Mouse (Mus musculus) embryonic facial prominence, embryonic 13.5 days (tissue): ENCODE results near the gene Ifitm3. TPM values are rescaled to one million over a fixed set of nuclear protein-coding genes. Genes with fewer than 3 reads are reported as not detected.
"Not testable (repeated sequence)": the region's sequence is repeated elsewhere in the genome, so short reads cannot be mapped to it uniquely, and the experiment has no call there.

Experiments
- ATAC-seq: fragments of 200-750 bp; cut with Nextera tagmentation; 2 replicates; pipeline ENCODE4 v1.8.0; 2017; ENCODE audit warnings: low read depth; ENCODE audit not compliant: insufficient number of reproducible peaks, insufficient read depth, low FRiP score, low TSS enrichment
- H3K27ac ChIP-seq: fragments of 300-500 bp; sonication (generic); 2 replicates; pipeline ENCODE4 v1.5.1; 2015; ENCODE audit warnings: moderate library complexity, mild to moderate bottlenecking, inconsistent platforms
- H3K27me3 ChIP-seq: fragments of 300-500 bp; sonication (generic); 2 replicates; pipeline ENCODE4 v1.6.1; 2015; ENCODE audit warnings: mild to moderate bottlenecking, inconsistent platforms
- H3K36me3 ChIP-seq: fragments of 300-500 bp; sonication (generic); 2 replicates; pipeline ENCODE4 v1.6.1; 2015; ENCODE audit warnings: mild to moderate bottlenecking, inconsistent platforms
- H3K4me1 ChIP-seq: fragments of 300-500 bp; sonication (generic); 2 replicates; pipeline ENCODE4 v1.6.1; 2015; ENCODE audit warnings: inconsistent platforms
- H3K4me2 ChIP-seq: fragments of 300-500 bp; sonication (generic); 2 replicates; pipeline ENCODE4 v1.6.1; 2015; ENCODE audit warnings: moderate library complexity, mild to moderate bottlenecking, inconsistent platforms
- H3K4me3 ChIP-seq: fragments of 300-500 bp; sonication (generic); 2 replicates; pipeline ENCODE4 v1.5.1; 2015; ENCODE audit warnings: mild to moderate bottlenecking, inconsistent platforms
- H3K9ac ChIP-seq: fragments of 300-500 bp; sonication (generic); 2 replicates; pipeline ENCODE4 v1.6.1; 2015; ENCODE audit warnings: mild to moderate bottlenecking, inconsistent platforms
- H3K9me3 ChIP-seq: fragments of 300-500 bp; sonication (generic); 2 replicates; pipeline ENCODE4 v1.6.1; 2016; ENCODE audit warnings: inconsistent platforms
- WGBS: fragments of 180-500 bp; shearing (Covaris S2); methylation state at CpG from one replicate; pipeline ENCODE4 v1.1.7; 2015; ENCODE audit warnings: mixed read lengths; 5-methylcytosine and 5-hydroxymethylcytosine counted together
- polyA plus RNA-seq: library from polyadenylated mRNA; unstranded; fragments of >200 nt; fragmentation: Nextera tagmentation; extraction: Ambion mirVana; gene quantifications from 2 replicates; pipeline ENCODE4 v1.2.1, GENCODE M21; 2015

The Ifitm3 gene
- polyA plus RNA-seq, 1 experiment from 2014 or later = 98.1 TPM

- peak; percentile 77 for ATAC-seq
- peak overlapping the region; percentile 70 for H3K4me2 ChIP-seq
- 3% methylated on average over 15 of the region's 19 CpGs for WGBS
- H3K27ac ChIP-seq = peak overlapping the region; percentile 85
- no peaks in the 10 kb centered on the region for H3K36me3 ChIP-seq
- no peaks in the 10 kb centered on the region for H3K9me3 ChIP-seq
- H3K4me3 ChIP-seq = peak overlapping the region; percentile 39
- H3K27me3 ChIP-seq = no peaks in the 10 kb centered on the region
- H3K9ac ChIP-seq = peak overlapping the region; percentile 58
- peaks cover 22% of the 10 kb centered on the region for H3K4me1 ChIP-seq
Measured at GRCm38 (mm10) chr7:141047581-141048225, 37.1 kb upstream of the Ifitm3 start.

- no peak overlapping the region for H3K9ac ChIP-seq
Measured at GRCm38 (mm10) chr7:141046931-141047580, 36.5 kb upstream of the Ifitm3 start.

GRCm38 (mm10) chr7:141042539-141042938 lies 32.0 kb upstream of the Ifitm3 start:
- Histone ChIP-seq H3K4me2 (no peak overlapping the region), H3K9me3 (no peaks in the 10 kb centered on the region), H3K4me1 (peaks cover 33% of the 10 kb centered on the region), H3K36me3 (no peaks in the 10 kb centered on the region), H3K27ac (peak overlapping the region; percentile 68), H3K4me3 (no peak overlapping the region), H3K9ac (no peak overlapping the region), H3K27me3 (no peaks in the 10 kb centered on the region)
- peak; percentile 16; the same call in 1 of the 2 replicates for ATAC-seq
- WGBS = 39% methylated on average over 4 of the region's 4 CpGs

More at GRCm38 (mm10) chr7:141046931-141047580, 36.5 kb upstream of the Ifitm3 start:
- Histone ChIP-seq H3K27me3 (no peaks in the 10 kb centered on the region), H3K36me3 (no peaks in the 10 kb centered on the region), H3K27ac (peak overlapping the region; percentile 85), H3K4me2 (peak overlapping the region; percentile 70), H3K4me1 (peaks cover 26% of the 10 kb centered on the region), H3K4me3 (0 out of 2 replicates have a peak overlapping the region, but pooled peaks have one; percentile 39), H3K9me3 (no peaks in the 10 kb centered on the region)
- 59% methylated on average over 6 of the region's 6 CpGs for WGBS
- no peak for ATAC-seq

- ATAC-seq = 0 out of 2 replicates have a peak, but pooled peaks have one; percentile 52
Measured at GRCm38 (mm10) chr7:141041661-141042060, 31.1 kb upstream of the Ifitm3 start.

GRCm38 (mm10) chr7:141040867-141041606 lies 30.5 kb upstream of the Ifitm3 start:
- Histone ChIP-seq H3K27me3 (no peaks in the 10 kb centered on the region), H3K4me3 (no peak overlapping the region), H3K9ac (peak overlapping the region; percentile 33; the same call in 1 of the 2 replicates), H3K9me3 (no peaks in the 10 kb centered on the region), H3K27ac (peak overlapping the region; percentile 84), H3K4me1 (peaks cover 23% of the 10 kb centered on the region), H3K4me2 (peak overlapping the region; percentile 35; the same call in 1 of the 2 replicates), H3K36me3 (no peaks in the 10 kb centered on the region)
- 37% methylated on average over 6 of the region's 9 CpGs for WGBS
- ATAC-seq = no peak

More at GRCm38 (mm10) chr7:141041661-141042060, 31.1 kb upstream of the Ifitm3 start:
- Histone ChIP-seq H3K9me3 (no peaks in the 10 kb centered on the region), H3K4me1 (peaks cover 24% of the 10 kb centered on the region), H3K27ac (peak overlapping the region; percentile 84), H3K27me3 (no peaks in the 10 kb centered on the region), H3K9ac (no peak overlapping the region), H3K4me3 (no peak overlapping the region), H3K4me2 (0 out of 2 replicates have a peak overlapping the region, but pooled peaks have one; percentile 35), H3K36me3 (no peaks in the 10 kb centered on the region)
- WGBS = 6% methylated on average over 5 of the region's 5 CpGs

GRCm38 (mm10) chr7:141039386-141040107 lies 29.0 kb upstream of the Ifitm3 start:
- no peak overlapping the region for H3K9ac ChIP-seq
- no peak overlapping the region for H3K4me2 ChIP-seq
- WGBS = 93% methylated on average over 4 of the region's 4 CpGs
- H3K4me3 ChIP-seq = no peak overlapping the region
- H3K27ac ChIP-seq = no peak overlapping the region
- H3K9me3 ChIP-seq = no peaks in the 10 kb centered on the region
- H3K36me3 ChIP-seq = no peaks in the 10 kb centered on the region
- no peaks in the 10 kb centered on the region for H3K27me3 ChIP-seq
- no peak for ATAC-seq
- peaks cover 23% of the 10 kb centered on the region for H3K4me1 ChIP-seq

- Histone ChIP-seq H3K9ac (no peak overlapping the region), H3K4me2 (no peak overlapping the region), H3K36me3 (no peaks in the 10 kb centered on the region), H3K4me3 (no peak overlapping the region), H3K27me3 (no peaks in the 10 kb centered on the region), H3K9me3 (no peaks in the 10 kb centered on the region), H3K4me1 (peaks cover 26% of the 10 kb centered on the region), H3K27ac (no peak overlapping the region)
- 73% methylated on average over 20 of the region's 21 CpGs for WGBS
- no peak for ATAC-seq
Measured at GRCm38 (mm10) chr7:141038090-141039032, 27.8 kb upstream of the Ifitm3 start.

GRCm38 (mm10) chr7:141036624-141037023 lies 26.1 kb upstream of the Ifitm3 start:
- not testable (repeated sequence) for H3K4me2 ChIP-seq, H3K9ac ChIP-seq, H3K27ac ChIP-seq, H3K36me3 ChIP-seq, H3K4me3 ChIP-seq, H3K9me3 ChIP-seq, ATAC-seq, H3K27me3 ChIP-seq
- 84% methylated on average over 1 of the region's 2 CpGs for WGBS
- H3K4me1 ChIP-seq = peaks cover 14% of the 10 kb centered on the region

GRCm38 (mm10) chr7:141032458-141033167 lies 22.0 kb upstream of the Ifitm3 start:
- ATAC-seq = 0 out of 2 replicates have a peak, but pooled peaks have one; percentile 26
- no peaks in the 10 kb centered on the region for H3K36me3 ChIP-seq
- no peak overlapping the region for H3K9ac ChIP-seq
- no peak overlapping the region for H3K27ac ChIP-seq
- H3K4me3 ChIP-seq = no peak overlapping the region
- H3K4me2 ChIP-seq = no peak overlapping the region
- peaks cover 6% of the 10 kb centered on the region; the same call in 1 of the 2 replicates for H3K4me1 ChIP-seq
- no peaks in the 10 kb centered on the region for H3K9me3 ChIP-seq
- no peaks in the 10 kb centered on the region for H3K27me3 ChIP-seq
- 79% methylated on average over 9 of the region's 9 CpGs for whole genome bisulfite sequencing

GRCm38 (mm10) chr7:141030390-141030789 lies 19.8 kb upstream of the Ifitm3 start:
- no peaks in the 10 kb centered on the region for H3K9me3 ChIP-seq
- H3K36me3 ChIP-seq = no peaks in the 10 kb centered on the region
- no peaks in the 10 kb centered on the region for H3K27me3 ChIP-seq
- no peak overlapping the region for H3K4me2 ChIP-seq
- no peak for ATAC-seq
- H3K27ac ChIP-seq = no peak overlapping the region
- H3K4me1 ChIP-seq = peaks cover 6% of the 10 kb centered on the region; the same call in 1 of the 2 replicates
- WGBS = 51% methylated on average over 3 of the region's 3 CpGs
- H3K9ac ChIP-seq = no peak overlapping the region
- no peak overlapping the region for H3K4me3 ChIP-seq
